Mouse (Mus musculus) adrenal gland, adult 2 months (tissue): Measurements from ENCODE around the gene Vmn2r52. TPM values are rescaled to one million over a fixed set of nuclear protein-coding genes. Genes with fewer than 3 reads are reported as not detected.
"Not testable (repeated sequence)": the region's sequence is repeated elsewhere in the genome, so short reads cannot be mapped to it uniquely, and the experiment has no call there.

Source experiments
- DNase-seq: peaks from one replicate; pipeline ENCODE4 v3.0.0; 2021
- long read RNA-seq: library from polyadenylated mRNA; stranded (forward); transcript quantifications from one replicate; pipeline ENCODE4 v2.0.0, GENCODE M21; 2021
- polyA plus RNA-seq: library from polyadenylated mRNA; depleted of rRNA; stranded (reverse); fragments of >200 nt; gene quantifications from 2 replicates; pipeline ENCODE4 v1.2.3, GENCODE M21; 2012; rRNA removed
- total RNA-seq, 2 experiments: library from RNA; stranded (reverse); gene quantifications; 2 replicates each; pipeline ENCODE4 v1.2.3; 2021

Gene Vmn2r52
- total RNA-seq (not detected), polyA plus RNA-seq (not detected in 2 replicates)
- long read RNA-seq, result 0 reads

DNA sequence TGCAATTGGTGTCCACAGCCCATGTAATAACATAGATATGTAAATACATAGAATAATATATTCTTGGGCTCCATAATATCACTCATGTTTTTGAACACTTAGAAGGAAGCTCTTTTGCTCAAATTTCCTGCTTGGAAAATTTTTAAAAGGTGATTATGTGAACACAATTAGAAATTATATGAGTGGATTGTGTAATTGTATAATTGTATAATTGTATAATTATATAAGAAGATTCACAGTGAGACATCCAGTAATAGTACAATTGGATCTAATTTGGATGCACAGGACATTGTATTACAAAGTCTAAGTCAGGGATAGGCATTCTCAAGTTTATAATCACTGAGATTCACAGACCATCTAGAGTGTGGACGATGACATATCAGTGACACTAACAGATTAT lies at the start of gene Vmn2r52:
Gene Vmn2r52 (minus strand): TSS at position 101 of the 400 bp plus-strand sequence.
- DNase-seq, result no peak

DNA sequence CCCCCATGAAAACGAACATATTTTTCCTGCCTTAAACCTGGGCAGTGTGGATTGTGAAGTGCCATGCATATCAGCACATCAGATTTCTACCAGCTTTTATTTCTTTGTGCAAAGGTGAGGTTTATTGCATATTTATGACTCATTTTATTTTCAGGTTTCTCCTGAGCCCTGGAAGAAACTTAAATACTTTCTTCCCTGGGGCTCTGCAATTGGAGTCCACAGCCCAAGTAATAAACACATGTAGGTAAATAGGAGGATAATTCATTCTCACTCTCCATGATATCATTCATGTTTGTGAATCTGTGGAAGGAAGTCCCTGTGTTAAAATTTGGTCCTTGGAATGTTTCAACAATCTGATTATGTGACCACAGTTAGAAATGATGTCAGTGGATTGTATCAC lies 70.7 kb downstream of the Vmn2r52 start, which contains the start of gene Vmn2r51:
Gene Vmn2r51 (minus strand): TSS at position 101 of the 400 bp plus-strand sequence.
- DNase-seq, result not testable (repeated sequence)

Other genes with a start within 250 kb of the Vmn2r52 start
- not detected for gene Vmn2r48, start 223.0 kb downstream of the Vmn2r52 start, total RNA-seq
- gene Vmn2r48, start 223.0 kb downstream of the Vmn2r52 start, polyA plus RNA-seq, result not detected in 2 replicates
- not detected for gene Vmn2r49, start 184.3 kb downstream of the Vmn2r52 start, total RNA-seq
- gene Vmn2r49, start 184.3 kb downstream of the Vmn2r52 start, polyA plus RNA-seq, result not detected in 2 replicates
- gene Vmn2r50, start 123.3 kb downstream of the Vmn2r52 start, total RNA-seq, result not detected
- gene Vmn2r50, start 123.3 kb downstream of the Vmn2r52 start, polyA plus RNA-seq, result not detected in 2 replicates
- not detected for gene Vmn2r51, start 70.8 kb downstream of the Vmn2r52 start, total RNA-seq
- not detected in 2 replicates for gene Vmn2r51, start 70.8 kb downstream of the Vmn2r52 start, polyA plus RNA-seq
- not detected for gene Vmn1r66, start 101.4 kb upstream of the Vmn2r52 start, total RNA-seq
- gene Vmn1r66, start 101.4 kb upstream of the Vmn2r52 start, polyA plus RNA-seq, result not detected in 2 replicates